Mouse (Mus musculus) G1E (cell line): ENCODE measurements around the gene Ppm1m.

Source experiments
- CTCF ChIP-seq: IDR thresholded peaks from 2 replicates; pipeline ENCODE4 v1.5.1; 2012; ENCODE audit warnings: low read depth, low read length, inconsistent platforms, mixed read lengths
- TAL1 ChIP-seq: conservative IDR thresholded peaks from 2 replicates; pipeline ENCODE4 v1.6.1; 2012; ENCODE audit warnings: low read depth, low read length, inconsistent platforms, mixed read lengths

DNA sequence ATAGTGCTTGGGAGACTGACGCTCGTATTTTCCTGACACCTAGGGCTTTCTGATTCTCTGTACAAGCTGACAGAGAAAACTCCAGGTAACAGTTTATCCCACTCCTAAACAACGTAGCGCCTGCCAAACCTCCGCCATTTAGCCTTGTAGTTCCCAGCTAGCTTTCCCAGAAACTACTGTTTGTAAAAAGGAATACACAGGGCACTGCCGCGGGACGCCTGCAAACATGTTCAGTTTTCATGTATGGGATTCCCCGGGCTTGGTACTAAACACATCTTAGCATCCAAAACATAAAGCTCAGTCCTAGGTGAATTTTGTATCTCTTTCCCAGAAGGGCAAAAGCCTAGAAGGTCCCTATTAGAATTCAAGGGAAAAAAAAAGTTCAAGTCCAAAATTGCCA, 40.3 kb downstream of the Ppm1m start:
- no peak for TF ChIP-seq CTCF
- no peak for TF ChIP-seq TAL1
